Mouse (Mus musculus): ENCODE measurements at regions not wholly inside any gene's neighbourhood (a gene's known extent, or its start where the extent isn't known, plus 50 kb on each side); places are given as distances from the start of the nearest gene placed in this dataset.

DNA sequence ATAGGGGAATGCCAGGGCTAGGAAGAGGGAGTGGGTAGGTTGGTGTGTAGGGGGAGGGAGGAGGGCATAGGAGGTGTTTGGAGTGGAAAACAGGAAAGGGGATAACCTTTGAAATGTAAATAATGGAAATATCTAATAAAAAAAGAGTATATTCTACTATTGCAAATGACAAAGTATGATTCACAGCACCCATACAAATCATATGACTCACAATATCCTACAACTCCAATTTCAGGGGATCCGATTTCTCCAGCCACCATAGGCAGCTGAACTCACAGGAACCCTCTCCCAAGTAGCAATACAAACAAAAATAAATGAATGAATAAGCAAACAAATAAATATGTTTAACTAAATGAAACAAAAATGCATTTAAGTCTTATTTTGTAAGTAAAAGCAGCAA is 270.0 kb upstream of the Col3a1 start:
- 88% methylated on average over 1 of the region's 1 CpGs for WGBS
- H3K27ac ChIP-seq (ENCODE audit: insufficient read depth, low read length) = no peak overlapping the region
- no peaks in the 10 kb centered on the region for H3K27me3 ChIP-seq (ENCODE audit: control insufficient read depth, insufficient read depth, low read length)
- no peaks in the 10 kb centered on the region for H3K4me1 ChIP-seq (ENCODE audit: control insufficient read depth, insufficient read depth, low read length)
- no peak overlapping the region for H3K4me3 ChIP-seq (replicated peaks; ENCODE audit: insufficient read depth, low read depth, low read length)
- DNase-seq = no peak
- TF ChIP-seq POLR2A (IDR thresholded peaks at IDR 0.05; ENCODE audit: borderline replicate concordance, insufficient read depth, low read length) (no peak), CTCF (IDR thresholded peaks at IDR 0.05; ENCODE audit: borderline replicate concordance, insufficient read depth, low read depth, low read length) (no peak)

DNA sequence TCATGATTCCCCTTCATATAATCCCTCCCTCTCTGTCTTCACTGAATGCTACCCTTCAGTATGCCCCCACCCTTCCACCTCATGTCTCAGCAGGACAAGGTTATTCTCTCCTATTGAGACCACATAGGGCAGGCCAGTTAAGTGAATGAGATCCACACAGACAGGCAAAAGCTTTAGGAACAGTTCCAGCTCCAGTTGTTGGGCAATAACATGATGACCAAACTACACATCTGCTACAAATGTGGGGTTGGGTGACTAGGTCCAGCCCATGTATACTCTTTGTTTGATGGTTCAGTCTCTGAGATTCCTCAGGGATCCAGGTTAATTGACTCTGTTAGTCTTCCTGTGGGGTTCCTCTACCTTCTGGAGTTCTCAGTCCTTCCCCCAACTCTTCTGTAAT is 269.5 kb upstream of the Col3a1 start:
- DNase-seq = no peak
- TF ChIP-seq POLR2A (IDR thresholded peaks at IDR 0.05; ENCODE audit: borderline replicate concordance, insufficient read depth, low read length) = no peak
- TF ChIP-seq CTCF (IDR thresholded peaks at IDR 0.05; ENCODE audit: borderline replicate concordance, insufficient read depth, low read depth, low read length) = no peak
- no peak overlapping the region for H3K4me3 ChIP-seq (replicated peaks; ENCODE audit: insufficient read depth, low read depth, low read length)

DNA sequence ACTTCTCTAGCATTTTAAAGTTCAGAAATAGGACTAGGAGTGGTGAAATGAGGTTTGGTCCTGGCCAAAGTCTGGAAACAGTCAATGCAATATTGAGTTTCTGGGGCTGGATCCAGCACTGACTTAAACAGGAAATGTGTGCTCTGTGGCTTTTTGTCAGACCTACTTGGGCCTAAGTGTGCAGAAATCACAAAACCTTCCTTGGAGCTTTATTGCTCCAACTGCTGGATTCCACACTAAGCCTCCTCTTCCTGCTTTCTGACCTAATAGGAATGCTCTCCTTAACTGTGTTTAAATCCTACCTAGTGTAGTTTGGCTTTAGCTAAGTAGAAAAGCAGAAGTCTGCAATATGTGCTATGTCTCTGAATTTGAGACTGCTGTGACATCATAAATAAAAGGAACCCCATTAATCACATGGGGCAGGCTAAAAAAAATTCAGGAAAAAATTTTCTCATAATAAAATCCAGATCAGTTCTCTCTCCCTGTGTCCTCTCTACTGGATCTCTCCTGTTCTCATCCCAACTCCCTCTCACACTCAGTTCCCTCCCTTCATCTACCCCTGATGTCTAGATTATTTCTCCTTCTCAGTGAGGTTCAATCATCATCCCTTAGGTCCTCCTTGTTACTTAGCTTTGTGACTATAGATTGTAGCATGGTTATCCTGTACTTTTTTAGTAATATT is 268.0 kb upstream of the Col3a1 start:
- TF ChIP-seq CTCF (IDR thresholded peaks at IDR 0.05; ENCODE audit: borderline replicate concordance, insufficient read depth, low read depth, low read length) (no peak), POLR2A (IDR thresholded peaks at IDR 0.05; ENCODE audit: borderline replicate concordance, insufficient read depth, low read length) (no peak)
- no peak for DNase-seq

More for the DNA sequence above, 269.5 kb upstream of the Col3a1 start:
- no peak overlapping the region for H3K27ac ChIP-seq (ENCODE audit: insufficient read depth, low read length)
- H3K27me3 ChIP-seq (ENCODE audit: control insufficient read depth, insufficient read depth, low read length) = no peaks in the 10 kb centered on the region
- no peaks in the 10 kb centered on the region for H3K4me1 ChIP-seq (ENCODE audit: control insufficient read depth, insufficient read depth, low read length)

GRCm38 (mm10) chr1:45090841-45091535 is 220.3 kb upstream of the Col3a1 start:
- no peak overlapping the region for H3K27ac ChIP-seq (ENCODE audit: insufficient read depth, low read length)

More for the DNA sequence above, 268.0 kb upstream of the Col3a1 start:
- Histone ChIP-seq H3K4me3 (replicated peaks; ENCODE audit: insufficient read depth, low read depth, low read length) (no peak overlapping the region), H3K4me1 (ENCODE audit: control insufficient read depth, insufficient read depth, low read length) (no peaks in the 10 kb centered on the region), H3K27me3 (ENCODE audit: control insufficient read depth, insufficient read depth, low read length) (no peaks in the 10 kb centered on the region), H3K27ac (ENCODE audit: insufficient read depth, low read length) (no peak overlapping the region)

DNA sequence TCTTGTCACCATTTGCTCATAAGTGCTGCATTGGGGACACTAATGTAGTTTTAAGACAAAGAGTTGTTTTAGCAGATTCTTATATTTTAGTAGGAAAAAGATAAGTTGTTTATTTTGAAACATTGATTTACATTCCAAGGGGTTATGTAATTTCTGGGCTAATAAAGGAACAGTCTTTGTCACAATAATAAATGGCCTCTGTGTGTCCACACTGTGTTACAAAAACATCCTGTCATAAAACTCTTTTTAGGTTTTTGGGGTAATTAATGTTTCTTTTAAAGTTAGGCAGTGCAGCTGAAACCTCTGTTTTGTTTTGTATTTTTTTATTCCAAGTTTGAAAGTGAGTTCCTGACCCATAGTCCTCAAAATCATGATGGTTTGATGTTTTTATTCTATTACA is 210.4 kb upstream of the Col3a1 start:
- Histone ChIP-seq H3K27me3 (ENCODE audit: control insufficient read depth, insufficient read depth, low read length) (no peaks in the 10 kb centered on the region), H3K4me3 (replicated peaks; ENCODE audit: insufficient read depth, low read depth, low read length) (no peak overlapping the region), H3K27ac (ENCODE audit: insufficient read depth, low read length) (no peak overlapping the region), H3K4me1 (ENCODE audit: control insufficient read depth, insufficient read depth, low read length) (no peaks in the 10 kb centered on the region)
- TF ChIP-seq POLR2A (IDR thresholded peaks at IDR 0.05; ENCODE audit: borderline replicate concordance, insufficient read depth, low read length) (no peak), CTCF (IDR thresholded peaks at IDR 0.05; ENCODE audit: borderline replicate concordance, insufficient read depth, low read depth, low read length) (no peak)
- DNase-seq = no peak

More at GRCm38 (mm10) chr1:45090841-45091535, 220.3 kb upstream of the Col3a1 start:
- WGBS = 52% methylated on average over 10 of the region's 10 CpGs
- Histone ChIP-seq H3K27me3 (ENCODE audit: control insufficient read depth, insufficient read depth, low read length) (no peaks in the 10 kb centered on the region), H3K4me3 (replicated peaks; ENCODE audit: insufficient read depth, low read depth, low read length) (no peak overlapping the region), H3K4me1 (ENCODE audit: control insufficient read depth, insufficient read depth, low read length) (no peaks in the 10 kb centered on the region)
- TF ChIP-seq CTCF (IDR thresholded peaks at IDR 0.05; ENCODE audit: borderline replicate concordance, insufficient read depth, low read depth, low read length) (no peak), POLR2A (IDR thresholded peaks at IDR 0.05; ENCODE audit: borderline replicate concordance, insufficient read depth, low read length) (no peak)
- no peak for DNase-seq

- no peak overlapping the region for H3K27ac ChIP-seq (ENCODE audit: insufficient read depth, low read length)
- no peaks in the 10 kb centered on the region for H3K4me1 ChIP-seq (ENCODE audit: control insufficient read depth, insufficient read depth, low read length)
- WGBS = 54% methylated on average over 1 of the region's 1 CpGs
- TF ChIP-seq POLR2A (IDR thresholded peaks at IDR 0.05; ENCODE audit: borderline replicate concordance, insufficient read depth, low read length) (no peak), CTCF (IDR thresholded peaks at IDR 0.05; ENCODE audit: borderline replicate concordance, insufficient read depth, low read depth, low read length) (no peak)
- no peak overlapping the region for H3K4me3 ChIP-seq (replicated peaks; ENCODE audit: insufficient read depth, low read depth, low read length)
- DNase-seq = no peak
- H3K27me3 ChIP-seq (ENCODE audit: control insufficient read depth, insufficient read depth, low read length) = no peaks in the 10 kb centered on the region
These were observed 194.8 kb upstream of the Col3a1 start for GRCm38 (mm10) chr1:45116409-45117144.

DNA sequence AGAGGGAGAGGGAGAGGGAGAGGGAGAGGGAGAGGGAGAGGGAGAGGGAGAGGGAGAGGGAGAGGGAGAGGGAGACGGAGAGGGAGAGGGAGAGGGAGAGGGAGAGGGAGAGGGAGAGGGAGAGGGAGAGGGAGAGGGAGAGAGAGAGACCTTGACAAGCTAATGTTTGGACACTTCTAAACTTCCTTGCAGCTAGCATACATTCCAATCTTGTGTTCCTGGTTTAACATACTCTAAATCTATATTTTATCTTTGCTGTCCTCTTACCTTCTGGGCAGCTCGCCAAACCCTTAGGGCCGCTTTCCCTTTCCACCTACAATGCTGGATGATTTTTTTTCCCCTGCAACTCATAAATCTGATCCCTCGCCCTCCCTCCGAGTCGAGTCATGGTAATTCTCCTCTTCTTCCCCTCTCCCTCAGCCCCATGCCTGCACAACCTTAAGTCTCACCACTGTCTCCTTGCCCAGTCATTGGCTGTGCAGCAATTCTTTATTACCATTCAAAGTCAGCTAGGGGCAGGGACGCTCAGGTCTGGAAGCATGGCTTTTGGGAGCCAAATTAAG is 176.1 kb upstream of the Col3a1 start:
- H3K4me3 ChIP-seq (replicated peaks; ENCODE audit: insufficient read depth, low read depth, low read length) = no peak overlapping the region
- no peaks in the 10 kb centered on the region for H3K27me3 ChIP-seq (ENCODE audit: control insufficient read depth, insufficient read depth, low read length)
- TF ChIP-seq POLR2A (IDR thresholded peaks at IDR 0.05; ENCODE audit: borderline replicate concordance, insufficient read depth, low read length) (no peak), CTCF (IDR thresholded peaks at IDR 0.05; ENCODE audit: borderline replicate concordance, insufficient read depth, low read depth, low read length) (no peak)
- 68% methylated on average over 6 of the region's 7 CpGs for WGBS
- H3K4me1 ChIP-seq (ENCODE audit: control insufficient read depth, insufficient read depth, low read length) = no peaks in the 10 kb centered on the region
- no peak overlapping the region for H3K27ac ChIP-seq (ENCODE audit: insufficient read depth, low read length)
- no peak for DNase-seq
